Mouse (Mus musculus) embryo, embryonic 10.5 days (tissue): ENCODE results near the gene Fmo5.

ENCODE experiments used
- DNase-seq: peaks from one replicate; pipeline ENCODE4 v3.0.0-alpha.2; 2015; ENCODE audit warnings: low spot score

The Fmo5 gene

GRCm38 (mm10) chr3:97631258-97631860 lies 2.8 kb downstream of the Fmo5 start:
- no peak for DNase-seq

GRCm38 (mm10) chr3:97633456-97633855 lies 4.9 kb downstream of the Fmo5 start:
- no peak for DNase-seq

GRCm38 (mm10) chr3:97634288-97634761 lies 5.7 kb downstream of the Fmo5 start:
- DNase-seq: no peak

GRCm38 (mm10) chr3:97641396-97641795 lies 12.8 kb downstream of the Fmo5 start:
- DNase-seq: no peak

- no peak for DNase-seq
These were observed 13.4 kb downstream of the Fmo5 start for GRCm38 (mm10) chr3:97642001-97642400.

GRCm38 (mm10) chr3:97648518-97648917 lies 19.9 kb downstream of the Fmo5 start:
- no peak for DNase-seq

- DNase-seq: no peak
These were observed 20.4 kb downstream of the Fmo5 start for GRCm38 (mm10) chr3:97649022-97649421.

GRCm38 (mm10) chr3:97649469-97649868 lies 20.9 kb downstream of the Fmo5 start:
- no peak for DNase-seq

- no peak for DNase-seq
These were observed 23.0 kb downstream of the Fmo5 start for GRCm38 (mm10) chr3:97651604-97652003.

- no peak for DNase-seq
These were observed 25.2 kb downstream of the Fmo5 start for GRCm38 (mm10) chr3:97653781-97654180.

GRCm38 (mm10) chr3:97654901-97655300 lies 26.3 kb downstream of the Fmo5 start:
- DNase-seq: peak; percentile 16

GRCm38 (mm10) chr3:97657655-97658411 lies 29.2 kb downstream of the Fmo5 start, which contains the start of gene Prkab2:
Prkab2 (plus strand) TSS chr3:97658193.
- DNase-seq: peak; percentile 98

- DNase-seq: no peak
These were observed 30.0 kb downstream of the Fmo5 start for GRCm38 (mm10) chr3:97658426-97659193.

GRCm38 (mm10) chr3:97659746-97660145 lies 31.1 kb downstream of the Fmo5 start:
- DNase-seq: no peak

GRCm38 (mm10) chr3:97661206-97661605 lies 32.6 kb downstream of the Fmo5 start:
- no peak for DNase-seq

- DNase-seq: no peak
These were observed 36.9 kb downstream of the Fmo5 start for GRCm38 (mm10) chr3:97665525-97665924.

- DNase-seq: no peak
These were observed 37.5 kb downstream of the Fmo5 start for GRCm38 (mm10) chr3:97666154-97666553.

- DNase-seq: no peak
These were observed 38.6 kb downstream of the Fmo5 start for GRCm38 (mm10) chr3:97667093-97667675.

- DNase-seq: no peak
These were observed 46.1 kb downstream of the Fmo5 start, which contains the start of gene Gm17651 for GRCm38 (mm10) chr3:97674644-97675110. Gm17651 (minus strand) TSS chr3:97674694.

GRCm38 (mm10) chr3:97676126-97676525 lies 47.5 kb downstream of the Fmo5 start:
- DNase-seq: no peak

- DNase-seq: no peak
These were observed 49.8 kb downstream of the Fmo5 start for GRCm38 (mm10) chr3:97678416-97678815.
